In genomic region chr12:110379721-110380120, GRCm38 (mm10) we compare ENCODE assay signal across 17 mouse cellular contexts.
DNase-seq lines count a peak whose midpoint lies in the region; ATAC-seq and TF ChIP-seq lines count a peak whose summit lies in the region.
"Had no signal": no experiment of that assay in that cellular context is flagged by ENCODE, and none has a peak within 500 bp of the region (broad histone marks: within the 10 kb centered on the region; RNA-seq: fewer than 3 reads in every experiment).

No protein-coding gene starts in this region.

- no peak for TF ChIP-seq CTCF in lung, postnatal 0 days (IDR thresholded peaks at IDR 0.05)

- no peaks in the 10 kb centered on the region for H3K9me3 ChIP-seq in heart, embryonic 12.5 days (replicated peaks)
- no peaks in the 10 kb centered on the region for H3K9me3 ChIP-seq in intestine, embryonic 14.5 days (ENCODE audit: control insufficient read depth, low read length)
- no peaks in the 10 kb centered on the region for H3K9me3 ChIP-seq in intestine, embryonic 16.5 days (ENCODE audit: control insufficient read depth, low read length)
- H3K9me3 ChIP-seq in neural tube, embryonic 13.5 days, result no peaks in the 10 kb centered on the region
- H3K9me3 ChIP-seq in lung, postnatal 0 days (ENCODE audit: low read length), result no peaks in the 10 kb centered on the region
- H3K9me3 ChIP-seq: embryonic facial prominence, embryonic 12.5 days; heart, embryonic 13.5 days; hindbrain, embryonic 13.5 days had no signal

- H3K27ac ChIP-seq in heart, embryonic 12.5 days (ENCODE audit: poor library complexity, severe bottlenecking), result no peak overlapping the region
- no peak overlapping the region for H3K27ac ChIP-seq in intestine, embryonic 14.5 days (ENCODE audit: low read depth)
- H3K27ac ChIP-seq in intestine, embryonic 16.5 days (ENCODE audit: low read length), result no peak overlapping the region
- H3K27ac ChIP-seq in neural tube, embryonic 13.5 days (replicated peaks), result no peak overlapping the region
- H3K27ac ChIP-seq in lung, postnatal 0 days (ENCODE audit: low read length), result no peak overlapping the region
- H3K27ac ChIP-seq: embryonic facial prominence, embryonic 12.5 days; heart, embryonic 13.5 days; hindbrain, embryonic 13.5 days had no signal

- H3K36me3 ChIP-seq in heart, embryonic 12.5 days, result no peaks in the 10 kb centered on the region
- no peaks in the 10 kb centered on the region for H3K36me3 ChIP-seq in intestine, embryonic 14.5 days (ENCODE audit: control insufficient read depth, insufficient read depth, low read length)
- H3K36me3 ChIP-seq in intestine, embryonic 16.5 days (ENCODE audit: control insufficient read depth, insufficient read depth, low read length), result no peaks in the 10 kb centered on the region
- H3K36me3 ChIP-seq in neural tube, embryonic 13.5 days, result no peaks in the 10 kb centered on the region
- H3K36me3 ChIP-seq in lung, postnatal 0 days (ENCODE audit: insufficient read depth, low read length), result no peaks in the 10 kb centered on the region
- H3K36me3 ChIP-seq: embryonic facial prominence, embryonic 12.5 days; heart, embryonic 13.5 days; hindbrain, embryonic 13.5 days had no signal

- DNase-seq in heart, adult 11 months, result peak; percentile 74
- DNase-seq in intestine, embryonic 14.5 days (ENCODE audit: low spot score), result peak; percentile 45
- DNase-seq in neural tube, embryonic 10.5 days (ENCODE audit: extremely low spot score, low spot score), result no peak
- DNase-seq in lung, postnatal 0 days (ENCODE audit: low spot score), result no peak
- DNase-seq: adrenal gland, postnatal 10 days; cerebellum, adult 11-12 months; cerebellum, adult 9-10 months; cerebellum, postnatal 25 days; forebrain, postnatal 0 days; gastrocnemius, postnatal 14 days; heart, postnatal 36 days had no signal

- 75% methylated on average over 12 of the region's 12 CpGs for WGBS in heart, embryonic 12.5 days
- WGBS in intestine, embryonic 14.5 days, result 76% methylated on average over 12 of the region's 12 CpGs
- WGBS in intestine, embryonic 16.5 days, result 76% methylated on average over 12 of the region's 12 CpGs
- 56% methylated on average over 12 of the region's 12 CpGs for WGBS in neural tube, embryonic 13.5 days
- WGBS in lung, postnatal 0 days, result 65% methylated on average over 12 of the region's 12 CpGs

- H3K9ac ChIP-seq in heart, embryonic 12.5 days, result no peak overlapping the region
- no peak overlapping the region for H3K9ac ChIP-seq in intestine, embryonic 14.5 days (ENCODE audit: low read length)
- H3K9ac ChIP-seq in intestine, embryonic 16.5 days (ENCODE audit: low read depth, low read length), result no peak overlapping the region
- no peak overlapping the region for H3K9ac ChIP-seq in neural tube, embryonic 13.5 days
- no peak overlapping the region for H3K9ac ChIP-seq in lung, postnatal 0 days (replicated peaks; ENCODE audit: low read depth)
- H3K9ac ChIP-seq: embryonic facial prominence, embryonic 12.5 days; forebrain, postnatal 0 days; heart, embryonic 13.5 days; hindbrain, embryonic 13.5 days had no signal

- H3K4me2 ChIP-seq in heart, embryonic 12.5 days, result no peak overlapping the region
- no peak overlapping the region for H3K4me2 ChIP-seq in intestine, embryonic 14.5 days (ENCODE audit: low read length)
- no peak overlapping the region for H3K4me2 ChIP-seq in intestine, embryonic 16.5 days (ENCODE audit: low read depth, low read length)
- no peak overlapping the region for H3K4me2 ChIP-seq in neural tube, embryonic 13.5 days
- H3K4me2 ChIP-seq in lung, postnatal 0 days (replicated peaks; ENCODE audit: low read depth, low read length), result no peak overlapping the region
- H3K4me2 ChIP-seq: embryonic facial prominence, embryonic 12.5 days; heart, embryonic 13.5 days; hindbrain, embryonic 13.5 days had no signal

- no peak for ATAC-seq in heart, embryonic 12.5 days (ENCODE audit: insufficient number of reproducible peaks, low FRiP score)
- no peak for ATAC-seq in intestine, embryonic 14.5 days (replicated peaks; ENCODE audit: low FRiP score, low TSS enrichment, low read depth)
- ATAC-seq in intestine, embryonic 16.5 days, result no peak
- 0 out of 2 replicates have a peak, but pooled peaks have one; percentile 40 for ATAC-seq in neural tube, embryonic 13.5 days (ENCODE audit: low read depth)
- ATAC-seq in lung, postnatal 0 days, result no peak
- ATAC-seq: forebrain, postnatal 0 days had no signal

- H3K27me3 ChIP-seq in heart, embryonic 12.5 days (replicated peaks), result peaks cover 27% of the 10 kb centered on the region
- peaks cover 12% of the 10 kb centered on the region for H3K27me3 ChIP-seq in intestine, embryonic 14.5 days (replicated peaks; ENCODE audit: control insufficient read depth, insufficient read depth, low read length)
- H3K27me3 ChIP-seq in intestine, embryonic 16.5 days (replicated peaks; ENCODE audit: control insufficient read depth, insufficient read depth, low read length), result peaks cover 13% of the 10 kb centered on the region
- peaks cover 10% of the 10 kb centered on the region for H3K27me3 ChIP-seq in neural tube, embryonic 13.5 days
- H3K27me3 ChIP-seq in lung, postnatal 0 days (replicated peaks; ENCODE audit: insufficient read depth, low read length), result peaks cover 4% of the 10 kb centered on the region

- peaks cover 12% of the 10 kb centered on the region for H3K4me1 ChIP-seq in heart, embryonic 12.5 days (replicated peaks)
- no peaks in the 10 kb centered on the region for H3K4me1 ChIP-seq in intestine, embryonic 14.5 days (replicated peaks; ENCODE audit: control insufficient read depth, insufficient read depth, low read length)
- no peaks in the 10 kb centered on the region for H3K4me1 ChIP-seq in intestine, embryonic 16.5 days (ENCODE audit: control insufficient read depth, insufficient read depth, low read length)
- peaks cover 17% of the 10 kb centered on the region for H3K4me1 ChIP-seq in neural tube, embryonic 13.5 days (replicated peaks)
- no peaks in the 10 kb centered on the region for H3K4me1 ChIP-seq in lung, postnatal 0 days (ENCODE audit: insufficient read depth, low read depth, low read length)

- no peak for TF ChIP-seq EP300 in lung, postnatal 0 days (IDR thresholded peaks at IDR 0.05)

- no peak overlapping the region for H3K4me3 ChIP-seq in heart, embryonic 12.5 days
- H3K4me3 ChIP-seq in intestine, embryonic 14.5 days (ENCODE audit: low read depth, low read length), result no peak overlapping the region
- no peak overlapping the region for H3K4me3 ChIP-seq in intestine, embryonic 16.5 days (ENCODE audit: low read length)
- H3K4me3 ChIP-seq in neural tube, embryonic 13.5 days, result no peak overlapping the region
- no peak overlapping the region for H3K4me3 ChIP-seq in lung, postnatal 0 days (ENCODE audit: low read depth, low read length)
- H3K4me3 ChIP-seq: embryonic facial prominence, embryonic 12.5 days; heart, embryonic 13.5 days; hindbrain, embryonic 13.5 days had no signal

Comparison
In these comparisons a context has a peak if more than half of its experiments do, and no peak if none do; other contexts are left out.
1. DNase-seq: peak in heart, adult 11 months (single experiment) and intestine, embryonic 14.5 days (single experiment); none in neural tube, embryonic 10.5 days (single experiment) and lung, postnatal 0 days (single experiment).